Mouse (Mus musculus) embryonic facial prominence, embryonic 11.5 days (tissue): ENCODE measurements around the gene Slc26a1. TPM values are rescaled to one million over a fixed set of nuclear protein-coding genes. Genes with fewer than 3 reads are reported as not detected.

Source experiments
- ATAC-seq: fragments of 200-750 bp; cut with Nextera tagmentation; replicated peaks from 2 replicates; pipeline ENCODE4 v1.8.0; 2017; ENCODE audit warnings: low read depth; ENCODE audit not compliant: insufficient number of reproducible peaks, low FRiP score, low TSS enrichment
- DNase-seq: peaks from one replicate; pipeline ENCODE4 v3.0.0-alpha.2; 2015; ENCODE audit warnings: low spot score
- H3K27ac ChIP-seq: fragments of 300-500 bp; sonication (generic); replicated peaks from 2 replicates; pipeline ENCODE4 v1.5.1; 2014; ENCODE audit warnings: mild to moderate bottlenecking, low read depth, low read length, control low read depth
- H3K27me3 ChIP-seq: fragments of 300-500 bp; sonication (generic); 2 replicates; pipeline ENCODE4 v1.6.1; 2014; ENCODE audit warnings: mild to moderate bottlenecking, low read length, moderate library complexity, mixed read lengths; ENCODE audit not compliant: control insufficient read depth, insufficient read depth
- H3K36me3 ChIP-seq: fragments of 300-500 bp; sonication (generic); replicated peaks from 2 replicates; pipeline ENCODE4 v1.6.1; 2014; ENCODE audit warnings: low read depth, mild to moderate bottlenecking, low read length, moderate library complexity, mixed read lengths; ENCODE audit not compliant: control insufficient read depth, insufficient read depth
- H3K4me1 ChIP-seq: fragments of 300-500 bp; sonication (generic); 2 replicates; pipeline ENCODE4 v1.6.1; 2014; ENCODE audit warnings: low read length, mixed read lengths; ENCODE audit not compliant: control insufficient read depth, insufficient read depth
- H3K4me2 ChIP-seq: fragments of 300-500 bp; sonication (generic); 2 replicates; pipeline ENCODE4 v1.6.1; 2014; ENCODE audit warnings: low read depth, mild to moderate bottlenecking, control low read depth, low read length, moderate library complexity
- H3K4me3 ChIP-seq: fragments of 300-500 bp; sonication (generic); 2 replicates; pipeline ENCODE4 v1.5.1; 2014; ENCODE audit warnings: low read depth, low read length, control low read depth
- H3K9ac ChIP-seq: fragments of 300-500 bp; sonication (generic); replicated peaks from 2 replicates; pipeline ENCODE4 v1.6.1; 2014; ENCODE audit warnings: mild to moderate bottlenecking, control low read depth, low read length
- H3K9me3 ChIP-seq: fragments of 300-500 bp; sonication (generic); replicated peaks from 2 replicates; pipeline ENCODE4 v1.6.1; 2016; ENCODE audit warnings: mild to moderate bottlenecking, low read length, inconsistent platforms, mixed read lengths; ENCODE audit not compliant: control insufficient read depth
- WGBS: fragments of 180-500 bp; shearing (Covaris S2); extraction: QIAGEN DNeasy Blood & Tissue Kit; methylation state at CpG from one replicate; pipeline ENCODE4 v1.1.7; 2014; 5-methylcytosine and 5-hydroxymethylcytosine counted together
- polyA plus RNA-seq: library from polyadenylated mRNA; unstranded; fragments of >200 nt; fragmentation: Nextera tagmentation; extraction: Ambion mirVana; gene quantifications from 2 replicates; pipeline ENCODE4 v1.2.1, GENCODE M21; 2014

Slc26a1 gene
- polyA plus RNA-seq, 1 experiment from 2014 or later: 0.38 TPM

- no peak for DNase-seq
- H3K4me1 ChIP-seq: no peaks in the 10 kb centered on the region
- H3K27ac ChIP-seq: no peak overlapping the region
- no peak overlapping the region for H3K4me2 ChIP-seq
- H3K4me3 ChIP-seq: no peak overlapping the region
- WGBS: 96% methylated on average over 4 of the region's 6 CpGs
- ATAC-seq: no peak
- no peaks in the 10 kb centered on the region for H3K9me3 ChIP-seq
- no peak overlapping the region for H3K9ac ChIP-seq
- H3K36me3 ChIP-seq: no peaks in the 10 kb centered on the region
- no peaks in the 10 kb centered on the region for H3K27me3 ChIP-seq
Observed at GRCm38 (mm10) chr5:108711968-108712367, 36.6 kb upstream of the Slc26a1 start.

GRCm38 (mm10) chr5:108708981-108709731 is 33.8 kb upstream of the Slc26a1 start:
- Histone ChIP-seq H3K4me3 (no peak overlapping the region), H3K4me2 (no peak overlapping the region), H3K27me3 (no peaks in the 10 kb centered on the region), H3K36me3 (peaks cover 7% of the 10 kb centered on the region; the same call in 1 of the 2 replicates), H3K27ac (no peak overlapping the region), H3K9me3 (no peaks in the 10 kb centered on the region), H3K4me1 (no peaks in the 10 kb centered on the region), H3K9ac (no peak overlapping the region)
- ATAC-seq (0 out of 2 replicates have a peak, but pooled peaks have one; percentile 37), DNase-seq (no peak)
- WGBS: 54% methylated on average over 6 of the region's 6 CpGs

GRCm38 (mm10) chr5:108708419-108708818 is 33.0 kb upstream of the Slc26a1 start:
- Histone ChIP-seq H3K27me3 (no peaks in the 10 kb centered on the region), H3K27ac (no peak overlapping the region), H3K4me3 (no peak overlapping the region), H3K36me3 (peaks cover 7% of the 10 kb centered on the region; the same call in 1 of the 2 replicates), H3K4me1 (no peaks in the 10 kb centered on the region), H3K9me3 (no peaks in the 10 kb centered on the region), H3K9ac (no peak overlapping the region), H3K4me2 (no peak overlapping the region)
- WGBS: 96% methylated on average over 1 of the region's 1 CpGs
- DNase-seq: no peak
- ATAC-seq: no peak

- ATAC-seq: no peak
- DNase-seq: no peak
- Histone ChIP-seq H3K4me3 (no peak overlapping the region), H3K27ac (no peak overlapping the region), H3K36me3 (peaks cover 7% of the 10 kb centered on the region; the same call in 1 of the 2 replicates), H3K4me2 (no peak overlapping the region), H3K4me1 (no peaks in the 10 kb centered on the region), H3K27me3 (no peaks in the 10 kb centered on the region), H3K9ac (no peak overlapping the region), H3K9me3 (no peaks in the 10 kb centered on the region)
- whole genome bisulfite sequencing: 81% methylated on average over 2 of the region's 2 CpGs
Observed at GRCm38 (mm10) chr5:108707758-108708157, 32.4 kb upstream of the Slc26a1 start.

GRCm38 (mm10) chr5:108703754-108704626 is 28.6 kb upstream of the Slc26a1 start:
- peaks cover 7% of the 10 kb centered on the region; the same call in 1 of the 2 replicates for H3K36me3 ChIP-seq
- no peak overlapping the region for H3K27ac ChIP-seq

GRCm38 (mm10) chr5:108701341-108702021 is 26.1 kb upstream of the Slc26a1 start:
- Histone ChIP-seq H3K27me3 (no peaks in the 10 kb centered on the region), H3K9ac (no peak overlapping the region), H3K36me3 (peaks cover 7% of the 10 kb centered on the region; the same call in 1 of the 2 replicates), H3K4me2 (no peak overlapping the region), H3K4me1 (no peaks in the 10 kb centered on the region; the same call in none of the 2 replicates), H3K4me3 (no peak overlapping the region), H3K27ac (no peak overlapping the region), H3K9me3 (no peaks in the 10 kb centered on the region)
- no peak for DNase-seq
- ATAC-seq: no peak
- 68% methylated on average over 10 of the region's 10 CpGs for WGBS

More at GRCm38 (mm10) chr5:108703754-108704626, 28.6 kb upstream of the Slc26a1 start:
- H3K4me2 ChIP-seq: no peak overlapping the region
- no peak overlapping the region for H3K9ac ChIP-seq
- no peaks in the 10 kb centered on the region for H3K9me3 ChIP-seq
- no peak overlapping the region for H3K4me3 ChIP-seq
- no peak for ATAC-seq
- WGBS: 74% methylated on average over 12 of the region's 12 CpGs
- H3K4me1 ChIP-seq: no peaks in the 10 kb centered on the region
- DNase-seq: no peak
- no peaks in the 10 kb centered on the region for H3K27me3 ChIP-seq

GRCm38 (mm10) chr5:108700346-108700745 is 25.0 kb upstream of the Slc26a1 start:
- WGBS: 25% methylated on average over 3 of the region's 3 CpGs
- H3K4me1 ChIP-seq: no peaks in the 10 kb centered on the region; the same call in none of the 2 replicates
- no peak overlapping the region for H3K27ac ChIP-seq
- no peak overlapping the region for H3K9ac ChIP-seq
- H3K36me3 ChIP-seq: no peaks in the 10 kb centered on the region; the same call in 1 of the 2 replicates
- H3K4me2 ChIP-seq: no peak overlapping the region
- ATAC-seq: no peak
- H3K4me3 ChIP-seq: no peak overlapping the region
- H3K9me3 ChIP-seq: no peaks in the 10 kb centered on the region
- no peak for DNase-seq
- H3K27me3 ChIP-seq: no peaks in the 10 kb centered on the region; the same call in 1 of the 2 replicates
